Mouse (Mus musculus) erythroblast, embryonic 14.5 days (primary cell): ENCODE results near the gene Atp6v0a2. TPM values are rescaled to one million over a fixed set of nuclear protein-coding genes. Genes with fewer than 3 reads are reported as not detected.

ENCODE experiments used
- H3K27me3 ChIP-seq: 2 replicates; pipeline ENCODE4 v1.6.1; 2012; ENCODE audit warnings: inconsistent platforms; ENCODE audit not compliant: control insufficient read depth
- H3K36me3 ChIP-seq: 2 replicates; pipeline ENCODE4 v1.6.1; 2012; ENCODE audit warnings: mild to moderate bottlenecking, inconsistent platforms; ENCODE audit not compliant: control insufficient read depth
- H3K4me1 ChIP-seq: 2 replicates; pipeline ENCODE4 v1.6.1; 2012; ENCODE audit warnings: inconsistent platforms; ENCODE audit not compliant: control insufficient read depth
- H3K4me3 ChIP-seq: replicated peaks from 2 replicates; pipeline ENCODE3; 2012; ENCODE audit warnings: moderate library complexity, mild to moderate bottlenecking, inconsistent platforms
- H3K9me3 ChIP-seq: 2 replicates; pipeline ENCODE4 v1.6.1; 2012; ENCODE audit warnings: low read length, inconsistent platforms, mixed read lengths; ENCODE audit not compliant: control insufficient read depth
- GATA1 ChIP-seq: IDR thresholded peaks from 2 replicates; pipeline ENCODE4 v1.6.1; 2012; ENCODE audit warnings: low read length, inconsistent platforms, mixed read lengths
- TAL1 ChIP-seq: IDR thresholded peaks from 3 replicates; pipeline ENCODE4 v1.6.1; 2012; ENCODE audit warnings: low read length, inconsistent platforms, mixed read lengths
- polyA plus RNA-seq: library from polyadenylated mRNA; stranded (reverse); fragments of >175 nt; gene quantifications from 2 replicates; pipeline ENCODE4 v1.2.3, GENCODE M21; 2012

Gene Atp6v0a2
- polyA plus RNA-seq, 1 experiment, result 0.63 TPM

- H3K27me3 ChIP-seq, result 0 out of 2 replicates have a peak, but pooled peaks cover 6% of the 10 kb centered on the region
- peaks cover 48% of the 10 kb centered on the region for H3K36me3 ChIP-seq
- H3K4me1 ChIP-seq, result no peaks in the 10 kb centered on the region
- H3K4me3 ChIP-seq, result no peak overlapping the region
- H3K9me3 ChIP-seq, result no peaks in the 10 kb centered on the region
- no peak for TF ChIP-seq TAL1
- TF ChIP-seq GATA1, result no peak
Observed at GRCm38 (mm10) chr5:124723125-124723524, 94.7 kb downstream of the Atp6v0a2 start.

- TF ChIP-seq TAL1 (no peak), GATA1 (no peak)
- H3K36me3 ChIP-seq, result peaks cover 29% of the 10 kb centered on the region
- H3K27me3 ChIP-seq, result 0 out of 2 replicates have a peak, but pooled peaks cover 6% of the 10 kb centered on the region
Observed at GRCm38 (mm10) chr5:124724997-124725396, 96.6 kb downstream of the Atp6v0a2 start, which contains the start of gene Dnah10. Dnah10 (plus strand) TSS chr5:124725085.

GRCm38 (mm10) chr5:124729662-124730206, 101.4 kb downstream of the Atp6v0a2 start:
- Histone ChIP-seq H3K27me3 (0 out of 2 replicates have a peak, but pooled peaks cover 6% of the 10 kb centered on the region), H3K4me3 (peak overlapping the region; percentile 30), H3K4me1 (peaks cover 8% of the 10 kb centered on the region), H3K9me3 (no peaks in the 10 kb centered on the region), H3K36me3 (no peaks in the 10 kb centered on the region)
- no peak for TF ChIP-seq GATA1
- no peak for TF ChIP-seq TAL1

More at GRCm38 (mm10) chr5:124724997-124725396, 96.6 kb downstream of the Atp6v0a2 start, which contains the start of gene Dnah10:
- no peak within 1 kb of the TSS for H3K4me3 ChIP-seq
- peaks cover 8% of the 10 kb centered on the region for H3K4me1 ChIP-seq
- no peaks in the 10 kb centered on the region for H3K9me3 ChIP-seq

GRCm38 (mm10) chr5:124733961-124734360, 105.6 kb downstream of the Atp6v0a2 start:
- Histone ChIP-seq H3K4me1 (peaks cover 8% of the 10 kb centered on the region), H3K36me3 (no peaks in the 10 kb centered on the region), H3K9me3 (no peaks in the 10 kb centered on the region), H3K27me3 (no peaks in the 10 kb centered on the region), H3K4me3 (no peak overlapping the region)
- TF ChIP-seq GATA1 (no peak), TAL1 (no peak)

GRCm38 (mm10) chr5:124741898-124742599, 113.7 kb downstream of the Atp6v0a2 start:
- no peak overlapping the region for H3K4me3 ChIP-seq
- H3K36me3 ChIP-seq, result no peaks in the 10 kb centered on the region
- H3K4me1 ChIP-seq, result no peaks in the 10 kb centered on the region
- H3K9me3 ChIP-seq, result peaks cover 13% of the 10 kb centered on the region
- TF ChIP-seq GATA1, result no peak
- TF ChIP-seq TAL1, result no peak
- no peaks in the 10 kb centered on the region for H3K27me3 ChIP-seq

DNA sequence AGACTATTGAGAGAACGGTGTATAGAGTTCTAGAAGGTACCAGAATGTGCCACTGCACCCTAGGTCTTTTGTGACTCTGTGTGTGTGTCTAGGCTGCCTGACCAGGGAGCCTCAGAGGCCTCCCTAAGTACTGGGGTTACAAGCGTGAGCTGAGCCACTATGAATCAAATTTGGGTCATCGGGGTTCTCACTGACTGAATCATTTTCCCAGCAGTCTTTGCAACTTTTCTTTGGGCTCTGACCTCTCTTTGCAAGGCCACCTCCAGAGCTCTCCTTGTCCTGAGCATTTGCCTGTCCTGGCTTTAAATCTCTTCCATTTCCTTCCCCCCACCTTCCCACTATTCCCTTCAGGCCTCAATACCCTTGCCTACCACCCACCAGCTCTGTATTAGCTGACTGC, 115.5 kb downstream of the Atp6v0a2 start:
- Histone ChIP-seq H3K9me3 (peaks cover 13% of the 10 kb centered on the region), H3K4me1 (no peaks in the 10 kb centered on the region), H3K27me3 (no peaks in the 10 kb centered on the region), H3K4me3 (no peak overlapping the region), H3K36me3 (no peaks in the 10 kb centered on the region)
- TF ChIP-seq GATA1, result no peak
- TF ChIP-seq TAL1, result no peak

GRCm38 (mm10) chr5:124746220-124746619, 117.8 kb downstream of the Atp6v0a2 start:
- no peaks in the 10 kb centered on the region for H3K36me3 ChIP-seq
- H3K4me3 ChIP-seq, result no peak overlapping the region
- peaks cover 13% of the 10 kb centered on the region for H3K9me3 ChIP-seq
- no peak for TF ChIP-seq TAL1
- H3K4me1 ChIP-seq, result no peaks in the 10 kb centered on the region
- no peaks in the 10 kb centered on the region for H3K27me3 ChIP-seq

DNA sequence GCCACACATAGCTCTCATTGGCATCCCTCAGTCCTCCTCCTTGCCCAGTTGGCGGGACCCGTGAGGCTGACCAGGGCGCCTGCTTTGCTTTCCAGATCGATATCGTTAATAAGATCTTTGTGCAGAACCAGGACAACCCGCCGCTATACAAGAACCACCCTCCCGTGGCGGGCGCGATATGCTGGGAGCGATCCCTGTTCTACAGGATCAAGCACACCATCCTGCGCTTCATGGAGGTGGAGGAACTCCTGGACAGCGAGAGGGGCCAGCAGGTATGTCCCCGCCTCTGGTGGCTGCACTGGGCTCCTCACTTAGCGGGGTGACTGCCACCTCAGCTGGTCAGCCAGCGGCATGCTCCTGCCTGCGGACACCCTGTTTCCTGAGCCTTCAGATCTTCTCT, 119.9 kb downstream of the Atp6v0a2 start:
- Histone ChIP-seq H3K27me3 (no peaks in the 10 kb centered on the region), H3K4me1 (no peaks in the 10 kb centered on the region), H3K9me3 (0 out of 2 replicates have a peak, but pooled peaks cover 2% of the 10 kb centered on the region)

GRCm38 (mm10) chr5:124751656-124752055, 123.3 kb downstream of the Atp6v0a2 start:
- no peak for TF ChIP-seq GATA1
- no peak for TF ChIP-seq TAL1
- Histone ChIP-seq H3K9me3 (peaks cover 7% of the 10 kb centered on the region), H3K4me1 (no peaks in the 10 kb centered on the region), H3K4me3 (no peak overlapping the region), H3K36me3 (no peaks in the 10 kb centered on the region), H3K27me3 (no peaks in the 10 kb centered on the region)

More for the DNA sequence above, 119.9 kb downstream of the Atp6v0a2 start:
- Histone ChIP-seq H3K4me3 (no peak overlapping the region), H3K36me3 (no peaks in the 10 kb centered on the region)
- TF ChIP-seq TAL1, result no peak
- TF ChIP-seq GATA1, result no peak
